Mouse (Mus musculus): ENCODE measurements around the gene Carm1. TPM values are rescaled to one million over a fixed set of nuclear protein-coding genes. Genes with fewer than 3 reads are reported as not detected.

The Carm1 gene
- 15.5 and 20.1 TPM in 2 replicates for polyA plus RNA-seq (2015; fragmentation: Nextera tagmentation; extraction: Ambion mirVana)

DNA sequence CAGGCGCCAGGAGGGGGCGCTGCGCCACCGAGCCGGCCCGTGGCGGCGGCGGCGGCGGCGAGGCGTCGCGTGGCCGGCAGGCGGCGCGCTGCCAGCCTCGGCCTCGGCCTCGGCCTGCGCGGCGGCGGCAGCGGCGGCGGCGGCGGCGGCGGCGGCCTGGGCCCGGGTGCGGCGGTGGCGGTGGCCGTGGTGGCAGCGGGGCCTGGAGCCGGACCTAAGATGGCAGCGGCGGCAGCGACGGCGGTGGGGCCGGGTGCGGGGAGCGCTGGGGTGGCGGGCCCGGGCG, at the start of gene Carm1:
TSS of gene Carm1 (plus strand) at position 106 of the 286 bp plus-strand sequence.

DNA sequence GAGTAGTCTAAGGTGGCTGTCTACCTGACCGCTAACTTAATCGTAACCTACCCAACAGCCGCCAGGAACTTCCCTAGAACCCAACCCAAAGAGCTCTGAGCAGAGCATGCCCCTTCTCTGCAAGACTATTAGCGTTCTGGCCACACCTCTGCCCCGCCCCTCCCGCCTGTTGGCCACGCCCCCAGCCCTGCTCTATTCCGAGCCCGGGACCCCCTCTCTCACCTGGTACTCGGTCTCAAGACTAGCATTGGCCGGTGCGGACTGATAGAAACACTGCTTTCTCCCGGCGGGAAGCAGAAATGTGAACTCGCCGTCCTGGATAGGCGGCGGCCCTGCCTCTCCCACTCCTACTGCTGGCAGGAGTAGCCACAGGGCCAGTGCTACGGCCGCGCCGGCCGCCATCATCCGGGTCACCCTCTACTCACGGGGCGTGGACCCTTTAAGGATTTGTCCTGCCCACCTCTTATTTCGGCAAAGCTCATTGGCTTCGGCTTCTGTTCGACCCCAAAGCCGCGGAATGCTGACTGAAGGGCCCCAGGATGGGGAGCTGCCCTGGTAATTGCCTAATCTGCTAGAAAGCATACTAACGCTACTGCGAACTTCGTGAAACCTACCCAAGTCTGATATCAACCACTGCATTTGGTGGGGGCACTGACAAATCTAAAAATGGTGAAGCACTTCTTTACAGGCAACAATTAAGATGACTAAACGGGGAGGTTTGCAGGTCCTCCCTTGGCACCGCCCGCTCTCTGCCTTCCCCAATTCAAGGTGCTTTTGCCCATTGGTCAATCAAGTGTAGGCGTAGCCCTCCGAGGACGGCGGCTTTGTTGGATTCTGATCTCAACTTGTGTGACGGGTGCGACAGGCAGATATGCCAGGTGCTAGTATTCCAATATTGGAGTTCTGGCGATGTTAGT, 36.7 kb upstream of the Carm1 start, which contains the start of gene Tmed1:
TSS of gene Tmed1 (minus strand) at position 481 of the 917 bp plus-strand sequence.

GRCm38 (mm10) chr9:21525937-21526633, 20.6 kb upstream of the Carm1 start, which contains the start of gene AB124611:
TSS of gene AB124611 (plus strand) at chr9:21526176.

GRCm38 (mm10) chr9:21592703-21593121, 46.0 kb downstream of the Carm1 start, which contains the start of the genes Timm29 and Yipf2:
TSS of gene Timm29 (plus strand) at chr9:21592722.
TSS of gene Yipf2 (minus strand) at chr9:21592828.

GRCm38 (mm10) chr9:21615617-21616231, 69.0 kb downstream of the Carm1 start, which contains the start of gene Smarca4:
TSS of gene Smarca4 (plus strand) at chr9:21616169.

MicroRNAs encoded within 50 kb of the gene (microRNA counts, 519-probe panel; counts per million panel counts)
- microRNA mmu-miR-1946b = 296 counts per million, percentile 58 among the panel's probes with 10 or more counts

Small RNA genes lying within 50 kb of the gene (microRNA-seq; reads per million reads assigned to microRNA genes)
- gene Mir1946b = 0 reads per million in 2 experiments

Other genes starting within 250 kb of the Carm1 start
- 0.83 TPM in 1 of 2 replicates, not detected in the other for gene Ap1m2, start 234.6 kb upstream of the Carm1 start, polyA plus RNA-seq (2015; fragmentation: Nextera tagmentation; extraction: Ambion mirVana)
- 94.4 and 107 TPM in 2 replicates for gene Slc44a2, start 226.2 kb upstream of the Carm1 start, polyA plus RNA-seq (2015; fragmentation: Nextera tagmentation; extraction: Ambion mirVana)
- gene Ilf3, start 179.0 kb upstream of the Carm1 start, polyA plus RNA-seq (2015; fragmentation: Nextera tagmentation; extraction: Ambion mirVana) = 48.0 and 52.6 TPM in 2 replicates
- gene Qtrt1, start 135.1 kb upstream of the Carm1 start, polyA plus RNA-seq (2015; fragmentation: Nextera tagmentation; extraction: Ambion mirVana) = 17.6 and 18.9 TPM in 2 replicates
- gene Dnm2, start 122.0 kb upstream of the Carm1 start, polyA plus RNA-seq (2015; fragmentation: Nextera tagmentation; extraction: Ambion mirVana) = 50.4 and 52.2 TPM in 2 replicates
- gene Tmed1, start 36.6 kb upstream of the Carm1 start, polyA plus RNA-seq (2015; fragmentation: Nextera tagmentation; extraction: Ambion mirVana) = 79.0 and 80.6 TPM in 2 replicates
- 2.9 and 3.2 TPM in 2 replicates for gene AB124611, start 20.7 kb upstream of the Carm1 start, polyA plus RNA-seq (2015; fragmentation: Nextera tagmentation; extraction: Ambion mirVana)
- 39.2 and 39.3 TPM in 2 replicates for gene Timm29, start 45.8 kb downstream of the Carm1 start, polyA plus RNA-seq (2015; fragmentation: Nextera tagmentation; extraction: Ambion mirVana)
- gene Yipf2, start 45.9 kb downstream of the Carm1 start, polyA plus RNA-seq (2015; fragmentation: Nextera tagmentation; extraction: Ambion mirVana) = 9.8 and 10.2 TPM in 2 replicates
- 20.4 and 22.7 TPM in 2 replicates for gene Smarca4, start 69.3 kb downstream of the Carm1 start, polyA plus RNA-seq (2015; fragmentation: Nextera tagmentation; extraction: Ambion mirVana)
- gene Ldlr, start 176.6 kb downstream of the Carm1 start, polyA plus RNA-seq (2015; fragmentation: Nextera tagmentation; extraction: Ambion mirVana) = 6.8 and 11.5 TPM in 2 replicates
- gene Spc24, start 213.4 kb downstream of the Carm1 start, polyA plus RNA-seq (2015; fragmentation: Nextera tagmentation; extraction: Ambion mirVana) = 16.6 and 19.0 TPM in 2 replicates

Data from skeletal muscle tissue, postnatal 0 days (tissue).